13 mouse cellular contexts compared by ENCODE assay signal in the genomic region with DNA sequence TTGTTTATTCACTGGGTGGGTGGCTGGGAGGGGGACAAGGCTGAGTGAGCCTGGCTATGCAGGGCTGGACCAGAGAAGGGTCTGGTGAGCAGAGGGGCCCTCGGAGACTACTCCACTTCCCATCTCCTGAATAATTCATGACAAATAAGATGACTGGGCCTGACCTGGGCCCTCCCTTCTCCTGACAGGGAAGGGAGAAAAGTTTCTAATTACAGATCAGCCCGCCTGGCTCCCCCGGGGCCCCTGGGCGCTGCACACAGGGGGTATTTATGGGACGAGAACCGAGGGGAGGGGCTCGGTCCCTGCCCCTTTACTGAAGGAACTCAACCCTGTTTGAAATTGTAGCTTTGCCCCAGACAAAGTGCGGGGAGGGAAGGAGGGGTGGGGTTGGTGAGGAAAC. TPM values are rescaled to one million over a fixed set of nuclear protein-coding genes. Genes with fewer than 3 reads are reported as not detected.
DNase-seq lines count a peak whose midpoint lies in the region; ATAC-seq and TF ChIP-seq lines count a peak whose summit lies in the region.
"Had no signal": no experiment of that assay in that cellular context is flagged by ENCODE, and none has a peak within 500 bp of the region (broad histone marks: within the 10 kb centered on the region; RNA-seq: fewer than 3 reads in every experiment).

No protein-coding gene starts in this region.

- no peak for TF ChIP-seq CTCF in kidney, adult 2 months (conservative IDR thresholded peaks at IDR 0.05; ENCODE audit: insufficient read depth, insufficient read length, low read depth, low read length)

- H3K27me3 ChIP-seq in forebrain, embryonic 10.5 days (ENCODE audit: poor library complexity, severe bottlenecking) = peaks cover 10% of the 10 kb centered on the region; the same call in 1 of the 2 replicates
- no peaks in the 10 kb centered on the region for H3K27me3 ChIP-seq in forebrain, embryonic 16.5 days (replicated peaks; ENCODE audit: control insufficient read depth, insufficient read depth, low read length)
- no peaks in the 10 kb centered on the region for H3K27me3 ChIP-seq in kidney, embryonic 14.5 days (ENCODE audit: control insufficient read depth, insufficient read depth, low read length)
- H3K27me3 ChIP-seq in kidney, adult 2 months (replicated peaks; ENCODE audit: control insufficient read depth, insufficient read depth, low read length) = peaks cover 3% of the 10 kb centered on the region
- H3K27me3 ChIP-seq in embryonic facial prominence, embryonic 12.5 days = no peaks in the 10 kb centered on the region
- no peaks in the 10 kb centered on the region for H3K27me3 ChIP-seq in midbrain, embryonic 14.5 days (ENCODE audit: control insufficient read depth, insufficient read depth, low read length)

- H3K4me2 ChIP-seq in forebrain, embryonic 16.5 days (ENCODE audit: low read length) = no peak overlapping the region
- H3K4me2 ChIP-seq in kidney, embryonic 14.5 days (replicated peaks; ENCODE audit: low read depth, low read length) = peak overlapping the region; percentile 15; the same call in 1 of the 2 replicates
- H3K4me2 ChIP-seq in embryonic facial prominence, embryonic 12.5 days (replicated peaks) = peak overlapping the region; percentile 17; the same call in 1 of the 2 replicates
- no peak overlapping the region for H3K4me2 ChIP-seq in midbrain, embryonic 14.5 days (ENCODE audit: low read length)

- no peak for DNase-seq in forebrain, embryonic 10.5 days (ENCODE audit: extremely low spot score, low spot score)
- DNase-seq in kidney, adult 2 months = no peak
- peak; percentile 45 for DNase-seq in midbrain, embryonic 14.5 days
- no peak for DNase-seq in lung, postnatal 10 days
- no peak for DNase-seq in spleen, adult 12 weeks (ENCODE audit: low spot score)
- DNase-seq: gastrocnemius, postnatal 25 days; kidney, adult 18-20 months; thymus, postnatal 25 days had no signal

- WGBS in forebrain, embryonic 10.5 days = 3% methylated on average over 8 of the region's 8 CpGs
- WGBS in forebrain, embryonic 16.5 days = 3% methylated on average over 8 of the region's 8 CpGs
- WGBS in kidney, embryonic 14.5 days = 2% methylated on average over 8 of the region's 8 CpGs
- WGBS in kidney, adult 2 months = 11% methylated on average over 8 of the region's 8 CpGs
- 0% methylated on average over 8 of the region's 8 CpGs for WGBS in embryonic facial prominence, embryonic 12.5 days
- WGBS in midbrain, embryonic 14.5 days = 2% methylated on average over 8 of the region's 8 CpGs

- peak overlapping the region; percentile 96 for H3K27ac ChIP-seq in forebrain, embryonic 10.5 days
- no peak overlapping the region for H3K27ac ChIP-seq in forebrain, embryonic 16.5 days (ENCODE audit: low read length)
- peak overlapping the region; percentile 59 for H3K27ac ChIP-seq in kidney, embryonic 14.5 days (ENCODE audit: low read depth, low read length)
- H3K27ac ChIP-seq in kidney, adult 2 months (ENCODE audit: insufficient read depth, low read depth, low read length) = no peak overlapping the region
- peak overlapping the region; percentile 47; the same call in 1 of the 2 replicates for H3K27ac ChIP-seq in embryonic facial prominence, embryonic 12.5 days
- peak overlapping the region; percentile 49 for H3K27ac ChIP-seq in midbrain, embryonic 14.5 days (replicated peaks; ENCODE audit: low read depth, low read length)
- H3K27ac ChIP-seq: liver, embryonic 14.5 days; macrophage had no signal

- TF ChIP-seq POLR2A in kidney, adult 2 months (IDR thresholded peaks at IDR 0.05; ENCODE audit: low read depth, low read length) = no peak

- H3K36me3 ChIP-seq in forebrain, embryonic 10.5 days (replicated peaks) = no peaks in the 10 kb centered on the region
- H3K36me3 ChIP-seq in forebrain, embryonic 16.5 days (ENCODE audit: control insufficient read depth, insufficient read depth) = no peaks in the 10 kb centered on the region
- H3K36me3 ChIP-seq in kidney, embryonic 14.5 days (ENCODE audit: control insufficient read depth, insufficient read depth, low read length) = no peaks in the 10 kb centered on the region
- no peaks in the 10 kb centered on the region for H3K36me3 ChIP-seq in kidney, adult 2 months (ENCODE audit: control insufficient read depth, insufficient read depth, low read length)
- no peaks in the 10 kb centered on the region for H3K36me3 ChIP-seq in embryonic facial prominence, embryonic 12.5 days
- no peaks in the 10 kb centered on the region for H3K36me3 ChIP-seq in midbrain, embryonic 14.5 days (ENCODE audit: control insufficient read depth, insufficient read depth, low read length)

- H3K9ac ChIP-seq in forebrain, embryonic 16.5 days (replicated peaks; ENCODE audit: low read depth, low read length) = no peak overlapping the region
- H3K9ac ChIP-seq in kidney, embryonic 14.5 days (ENCODE audit: low read depth, low read length) = peak overlapping the region; percentile 18; the same call in 1 of the 2 replicates
- H3K9ac ChIP-seq in embryonic facial prominence, embryonic 12.5 days = no peak overlapping the region
- no peak overlapping the region for H3K9ac ChIP-seq in midbrain, embryonic 14.5 days (replicated peaks; ENCODE audit: low read length)
- H3K9ac ChIP-seq: liver, embryonic 14.5 days had no signal

- ATAC-seq in forebrain, embryonic 16.5 days = no peak
- ATAC-seq in kidney, embryonic 14.5 days (ENCODE audit: low FRiP score, low TSS enrichment) = peak; percentile 92
- no peak for ATAC-seq in embryonic facial prominence, embryonic 12.5 days (ENCODE audit: insufficient number of reproducible peaks, insufficient read depth, low FRiP score, low TSS enrichment)
- no peak for ATAC-seq in midbrain, embryonic 14.5 days (ENCODE audit: low FRiP score, low TSS enrichment)

- peak overlapping the region; percentile 27 for H3K4me3 ChIP-seq in forebrain, embryonic 10.5 days
- no peak overlapping the region for H3K4me3 ChIP-seq in forebrain, embryonic 16.5 days (replicated peaks; ENCODE audit: low read length)
- H3K4me3 ChIP-seq in kidney, embryonic 14.5 days (ENCODE audit: low read length) = no peak overlapping the region
- H3K4me3 ChIP-seq in kidney, adult 2 months (ENCODE audit: insufficient read depth, low read depth, low read length) = no peak overlapping the region
- H3K4me3 ChIP-seq in embryonic facial prominence, embryonic 12.5 days = no peak overlapping the region
- H3K4me3 ChIP-seq in midbrain, embryonic 14.5 days (replicated peaks; ENCODE audit: low read depth, low read length) = no peak overlapping the region

- peaks cover 83% of the 10 kb centered on the region for H3K4me1 ChIP-seq in forebrain, embryonic 10.5 days
- H3K4me1 ChIP-seq in forebrain, embryonic 16.5 days (replicated peaks; ENCODE audit: control insufficient read depth, insufficient read depth, low read length) = peaks cover 16% of the 10 kb centered on the region
- H3K4me1 ChIP-seq in kidney, embryonic 14.5 days (ENCODE audit: control insufficient read depth, insufficient read depth, low read length) = peaks cover 21% of the 10 kb centered on the region
- H3K4me1 ChIP-seq in kidney, adult 2 months (ENCODE audit: control insufficient read depth, insufficient read depth, low read length) = no peaks in the 10 kb centered on the region
- peaks cover 28% of the 10 kb centered on the region for H3K4me1 ChIP-seq in embryonic facial prominence, embryonic 12.5 days
- H3K4me1 ChIP-seq in midbrain, embryonic 14.5 days (ENCODE audit: control insufficient read depth, insufficient read depth, low read length) = peaks cover 18% of the 10 kb centered on the region

- no peaks in the 10 kb centered on the region for H3K9me3 ChIP-seq in forebrain, embryonic 10.5 days
- no peaks in the 10 kb centered on the region for H3K9me3 ChIP-seq in forebrain, embryonic 16.5 days (ENCODE audit: control insufficient read depth, low read length)
- no peaks in the 10 kb centered on the region for H3K9me3 ChIP-seq in kidney, embryonic 14.5 days (ENCODE audit: control insufficient read depth, low read length)
- H3K9me3 ChIP-seq in embryonic facial prominence, embryonic 12.5 days = no peaks in the 10 kb centered on the region
- no peaks in the 10 kb centered on the region for H3K9me3 ChIP-seq in midbrain, embryonic 14.5 days (ENCODE audit: control insufficient read depth, low read length)

RNA-seq across cellular contexts. Expression of gene Msi1, which starts 35.2 kb away (rescaled TPM):
- polyA plus RNA-seq in forebrain, embryonic 10.5 days (2016; fragmentation: Nextera tagmentation; extraction: Ambion mirVana) = 142 and 158 TPM in 2 replicates
- 53.9 and 62.2 TPM in 2 replicates for polyA plus RNA-seq in forebrain, embryonic 16.5 days (2015; fragmentation: Nextera tagmentation; extraction: Ambion mirVana)
- polyA plus RNA-seq in kidney, embryonic 14.5 days (2014; fragmentation: Nextera tagmentation; extraction: Ambion mirVana) = 26.2 and 34.0 TPM in 2 replicates
- polyA plus RNA-seq in kidney, adult 2 months (2012; rRNA removed) = 2.0 and 2.5 TPM in 2 replicates
- 38.7 and 40.2 TPM in 2 replicates for polyA plus RNA-seq in embryonic facial prominence, embryonic 12.5 days (2016; fragmentation: Nextera tagmentation; extraction: Ambion mirVana)
- polyA plus RNA-seq in midbrain, embryonic 14.5 days (2014; fragmentation: Nextera tagmentation; extraction: Ambion mirVana) = 71.6 and 101 TPM in 2 replicates
- polyA plus RNA-seq: macrophage had no signal

RNA-seq across cellular contexts. Expression of gene Cox6a1, which starts 45.4 kb away (rescaled TPM):
- 754 and 787 TPM in 2 replicates for polyA plus RNA-seq in forebrain, embryonic 10.5 days (2016; fragmentation: Nextera tagmentation; extraction: Ambion mirVana)
- 864 and 925 TPM in 2 replicates for polyA plus RNA-seq in forebrain, embryonic 16.5 days (2015; fragmentation: Nextera tagmentation; extraction: Ambion mirVana)
- polyA plus RNA-seq in kidney, embryonic 14.5 days (2014; fragmentation: Nextera tagmentation; extraction: Ambion mirVana) = 911 and 1,119 TPM in 2 replicates
- polyA plus RNA-seq in kidney, adult 2 months (2012; rRNA removed) = 4,626 and 5,972 TPM in 2 replicates
- polyA plus RNA-seq in embryonic facial prominence, embryonic 12.5 days (2016; fragmentation: Nextera tagmentation; extraction: Ambion mirVana) = 652 and 721 TPM in 2 replicates
- polyA plus RNA-seq in midbrain, embryonic 14.5 days (2014; fragmentation: Nextera tagmentation; extraction: Ambion mirVana) = 938 and 1,310 TPM in 2 replicates

RNA-seq across cellular contexts. Expression of gene Triap1, which starts 53.2 kb away (rescaled TPM):
- polyA plus RNA-seq in forebrain, embryonic 10.5 days (2016; fragmentation: Nextera tagmentation; extraction: Ambion mirVana) = 56.6 and 57.7 TPM in 2 replicates
- polyA plus RNA-seq in forebrain, embryonic 16.5 days (2015; fragmentation: Nextera tagmentation; extraction: Ambion mirVana) = 59.9 and 62.3 TPM in 2 replicates
- polyA plus RNA-seq in kidney, embryonic 14.5 days (2014; fragmentation: Nextera tagmentation; extraction: Ambion mirVana) = 56.2 and 62.2 TPM in 2 replicates
- 15.9 and 20.1 TPM in 2 replicates for polyA plus RNA-seq in kidney, adult 2 months (2012; rRNA removed)
- 55.5 and 56.7 TPM in 2 replicates for polyA plus RNA-seq in embryonic facial prominence, embryonic 12.5 days (2016; fragmentation: Nextera tagmentation; extraction: Ambion mirVana)
- 48.4 and 50.1 TPM in 2 replicates for polyA plus RNA-seq in midbrain, embryonic 14.5 days (2014; fragmentation: Nextera tagmentation; extraction: Ambion mirVana)

RNA-seq across cellular contexts. Expression of gene Gatc, which starts 53.2 kb away (rescaled TPM):
- polyA plus RNA-seq in forebrain, embryonic 10.5 days (2016; fragmentation: Nextera tagmentation; extraction: Ambion mirVana) = 37.6 and 40.2 TPM in 2 replicates
- polyA plus RNA-seq in forebrain, embryonic 16.5 days (2015; fragmentation: Nextera tagmentation; extraction: Ambion mirVana) = 35.9 and 40.7 TPM in 2 replicates
- 35.8 and 36.9 TPM in 2 replicates for polyA plus RNA-seq in kidney, embryonic 14.5 days (2014; fragmentation: Nextera tagmentation; extraction: Ambion mirVana)
- 12.1 and 16.0 TPM in 2 replicates for polyA plus RNA-seq in kidney, adult 2 months (2012; rRNA removed)
- 29.0 and 30.0 TPM in 2 replicates for polyA plus RNA-seq in embryonic facial prominence, embryonic 12.5 days (2016; fragmentation: Nextera tagmentation; extraction: Ambion mirVana)
- polyA plus RNA-seq in midbrain, embryonic 14.5 days (2014; fragmentation: Nextera tagmentation; extraction: Ambion mirVana) = 38.2 and 43.4 TPM in 2 replicates

Comparison
In these comparisons a context has a peak if more than half of its experiments do, and no peak if none do; other contexts are left out.
1. H3K27ac ChIP-seq: peak in forebrain, embryonic 10.5 days (single experiment), kidney, embryonic 14.5 days (single experiment), embryonic facial prominence, embryonic 12.5 days (single experiment) and midbrain, embryonic 14.5 days (single experiment); none in forebrain, embryonic 16.5 days (single experiment) and kidney, adult 2 months (single experiment).
2. H3K4me2 ChIP-seq: peak in kidney, embryonic 14.5 days (single experiment) and embryonic facial prominence, embryonic 12.5 days (single experiment); none in forebrain, embryonic 16.5 days (single experiment) and midbrain, embryonic 14.5 days (single experiment).